Mouse (Mus musculus) forebrain, embryonic 15.5 days (tissue): ENCODE results near the gene Gm7247. TPM values are rescaled to one million over a fixed set of nuclear protein-coding genes. Genes with fewer than 3 reads are reported as not detected.
"Not testable (repeated sequence)": the region's sequence is repeated elsewhere in the genome, so short reads cannot be mapped to it uniquely, and the experiment has no call there.

Experiments
- ATAC-seq: fragments of 200-750 bp; cut with Nextera tagmentation; replicated peaks from 2 replicates; pipeline ENCODE4 v1.8.0; 2017; ENCODE audit warnings: mild to moderate bottlenecking, moderate TSS enrichment, moderate library complexity
- H3K27ac ChIP-seq: fragments of 300-500 bp; sonication (generic); replicated peaks from 2 replicates; pipeline ENCODE4 v1.5.1; 2015; ENCODE audit warnings: mild to moderate bottlenecking, inconsistent platforms
- H3K27me3 ChIP-seq: fragments of 300-500 bp; sonication (generic); 2 replicates; pipeline ENCODE4 v1.6.1; 2015; ENCODE audit warnings: inconsistent platforms
- H3K36me3 ChIP-seq: fragments of 300-500 bp; sonication (generic); 2 replicates; pipeline ENCODE4 v1.6.1; 2015; ENCODE audit warnings: mild to moderate bottlenecking, inconsistent platforms
- H3K4me1 ChIP-seq: fragments of 300-500 bp; sonication (generic); 2 replicates; pipeline ENCODE4 v1.6.1; 2015; ENCODE audit warnings: inconsistent platforms
- H3K4me2 ChIP-seq: fragments of 300-500 bp; sonication (generic); replicated peaks from 2 replicates; pipeline ENCODE4 v1.6.1; 2015; ENCODE audit warnings: mild to moderate bottlenecking, inconsistent platforms
- H3K4me3 ChIP-seq: fragments of 300-500 bp; sonication (generic); 2 replicates; pipeline ENCODE4 v1.5.1; 2015; ENCODE audit warnings: mild to moderate bottlenecking, inconsistent platforms
- H3K9ac ChIP-seq: fragments of 300-500 bp; sonication (generic); replicated peaks from 2 replicates; pipeline ENCODE4 v1.6.1; 2015; ENCODE audit warnings: mild to moderate bottlenecking, inconsistent platforms
- H3K9me3 ChIP-seq: fragments of 300-500 bp; sonication (generic); 2 replicates; pipeline ENCODE4 v1.6.1; 2016; ENCODE audit warnings: inconsistent platforms
- WGBS: fragments of 180-500 bp; shearing (Covaris S2); methylation state at CpG from one replicate; pipeline ENCODE4 v1.1.7; 2015; ENCODE audit warnings: mixed read lengths; 5-methylcytosine and 5-hydroxymethylcytosine counted together
- polyA plus RNA-seq: library from polyadenylated mRNA; unstranded; fragments of >200 nt; fragmentation: Nextera tagmentation; extraction: Ambion mirVana; gene quantifications from 2 replicates; pipeline ENCODE4 v1.2.1, GENCODE M21; 2015

The Gm7247 gene
- polyA plus RNA-seq, 1 experiment from 2014 or later, result not detected

- no peak for ATAC-seq
- WGBS, result 94% methylated on average over 16 of the region's 16 CpGs
- no peaks in the 10 kb centered on the region for H3K36me3 ChIP-seq
Observed at GRCm38 (mm10) chr14:51434546-51434945, 73.0 kb downstream of the Gm7247 start.

DNA sequence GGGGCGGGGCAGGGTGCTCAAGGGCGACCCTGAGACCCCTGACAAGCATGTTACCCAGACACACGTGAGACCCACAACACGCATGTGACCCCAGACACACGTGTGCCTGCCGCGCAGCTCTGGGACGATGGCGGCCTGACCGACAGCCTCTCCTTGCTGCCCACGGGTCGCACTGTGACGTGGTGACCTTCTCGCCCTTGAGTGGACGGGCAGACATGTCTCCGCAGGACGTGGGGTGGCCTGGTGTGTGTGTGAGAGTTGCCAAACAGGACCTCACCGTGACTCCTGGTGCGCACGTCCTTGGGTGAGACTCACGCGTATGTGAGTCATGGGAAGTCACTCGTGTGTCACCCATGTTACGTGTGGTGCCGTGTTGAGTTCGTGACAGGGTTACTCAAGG lies 73.5 kb downstream of the Gm7247 start:
- H3K27ac ChIP-seq, result no peak overlapping the region
- H3K9ac ChIP-seq, result no peak overlapping the region
- no peaks in the 10 kb centered on the region for H3K27me3 ChIP-seq
- no peak overlapping the region for H3K4me3 ChIP-seq
- no peak overlapping the region for H3K4me2 ChIP-seq
- no peaks in the 10 kb centered on the region for H3K36me3 ChIP-seq
- ATAC-seq, result no peak
- no peaks in the 10 kb centered on the region for H3K4me1 ChIP-seq
- H3K9me3 ChIP-seq, result peaks cover 7% of the 10 kb centered on the region; the same call in 1 of the 2 replicates
- 97% methylated on average over 26 of the region's 26 CpGs for WGBS

More at GRCm38 (mm10) chr14:51434546-51434945, 73.0 kb downstream of the Gm7247 start:
- no peak overlapping the region for H3K27ac ChIP-seq
- no peak overlapping the region for H3K4me3 ChIP-seq
- H3K4me1 ChIP-seq, result no peaks in the 10 kb centered on the region
- H3K9ac ChIP-seq, result no peak overlapping the region
- H3K4me2 ChIP-seq, result no peak overlapping the region
- H3K9me3 ChIP-seq, result peaks cover 7% of the 10 kb centered on the region; the same call in 1 of the 2 replicates
- H3K27me3 ChIP-seq, result no peaks in the 10 kb centered on the region

- no peaks in the 10 kb centered on the region for H3K27me3 ChIP-seq
- H3K4me3 ChIP-seq, result no peak overlapping the region
- no peak overlapping the region for H3K27ac ChIP-seq
- H3K9me3 ChIP-seq, result peaks cover 7% of the 10 kb centered on the region; the same call in 1 of the 2 replicates
- no peak for ATAC-seq
- 78% methylated on average over 4 of the region's 4 CpGs for WGBS
- no peak overlapping the region for H3K9ac ChIP-seq
- no peaks in the 10 kb centered on the region for H3K4me1 ChIP-seq
- H3K36me3 ChIP-seq, result no peaks in the 10 kb centered on the region
- H3K4me2 ChIP-seq, result no peak overlapping the region
Observed at GRCm38 (mm10) chr14:51438955-51439354, 77.4 kb downstream of the Gm7247 start.

GRCm38 (mm10) chr14:51451557-51451956 lies 90.0 kb downstream of the Gm7247 start, which contains the start of gene Vmn2r89:
Gene Vmn2r89 (plus strand): TSS chr14:51451857.
- not testable (repeated sequence) for H3K27me3 ChIP-seq, H3K4me2 ChIP-seq, H3K4me1 ChIP-seq, H3K4me3 ChIP-seq, H3K9ac ChIP-seq, ATAC-seq, H3K36me3 ChIP-seq, H3K9me3 ChIP-seq, H3K27ac ChIP-seq
- WGBS, result 80% methylated on average over 2 of the region's 2 CpGs

- WGBS, result 86% methylated on average over 10 of the region's 10 CpGs
Observed at GRCm38 (mm10) chr14:51480278-51480677, 118.7 kb downstream of the Gm7247 start.

GRCm38 (mm10) chr14:51481332-51482015 lies 119.9 kb downstream of the Gm7247 start:
- H3K9me3 ChIP-seq, H3K4me3 ChIP-seq, H3K4me1 ChIP-seq, H3K27ac ChIP-seq, H3K9ac ChIP-seq, H3K27me3 ChIP-seq, H3K36me3 ChIP-seq, ATAC-seq, H3K4me2 ChIP-seq: not testable (repeated sequence)
- 90% methylated on average over 12 of the region's 12 CpGs for WGBS

More at GRCm38 (mm10) chr14:51480278-51480677, 118.7 kb downstream of the Gm7247 start:
- H3K4me2 ChIP-seq, H3K4me1 ChIP-seq, H3K9ac ChIP-seq, H3K27ac ChIP-seq, H3K27me3 ChIP-seq, ATAC-seq, H3K9me3 ChIP-seq, H3K36me3 ChIP-seq, H3K4me3 ChIP-seq: not testable (repeated sequence)

- H3K4me2 ChIP-seq, result no peak overlapping the region
- ATAC-seq, result no peak
- H3K27ac ChIP-seq, result no peak overlapping the region
- H3K27me3 ChIP-seq, result no peaks in the 10 kb centered on the region
- 84% methylated on average over 5 of the region's 5 CpGs for WGBS
- no peak overlapping the region for H3K9ac ChIP-seq
- H3K9me3 ChIP-seq, result no peaks in the 10 kb centered on the region
- no peaks in the 10 kb centered on the region for H3K4me1 ChIP-seq
- no peak overlapping the region for H3K4me3 ChIP-seq
- H3K36me3 ChIP-seq, result no peaks in the 10 kb centered on the region
Observed at GRCm38 (mm10) chr14:51482051-51482715, 120.6 kb downstream of the Gm7247 start.

DNA sequence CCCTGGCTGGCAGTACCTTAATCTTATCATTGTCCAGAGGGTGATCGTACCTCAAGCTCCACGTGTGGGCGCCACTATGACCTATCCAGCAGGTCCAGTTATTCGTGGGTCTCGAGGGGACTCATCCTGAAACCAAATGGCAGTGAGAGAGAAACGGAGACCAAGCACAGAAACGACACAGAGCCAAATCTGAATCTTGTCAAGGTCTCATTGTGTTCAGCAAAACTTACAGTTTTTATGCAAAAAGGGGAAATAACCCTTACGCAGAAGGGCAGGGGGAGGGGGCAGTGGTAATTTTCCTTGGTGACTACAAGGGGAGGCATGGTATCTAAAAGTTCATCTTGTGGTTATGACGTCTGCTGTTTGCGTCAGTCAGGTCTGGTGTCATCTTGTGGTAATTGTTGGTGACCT lies 121.4 kb downstream of the Gm7247 start:
- not testable (repeated sequence) for H3K9ac ChIP-seq, H3K4me3 ChIP-seq, ATAC-seq, H3K36me3 ChIP-seq, H3K9me3 ChIP-seq, H3K27ac ChIP-seq, H3K27me3 ChIP-seq, H3K4me2 ChIP-seq, H3K4me1 ChIP-seq
- 88% methylated on average over 10 of the region's 10 CpGs for WGBS

GRCm38 (mm10) chr14:51483671-51484070 lies 122.1 kb downstream of the Gm7247 start:
- H3K4me1 ChIP-seq, result no peaks in the 10 kb centered on the region
- no peaks in the 10 kb centered on the region for H3K36me3 ChIP-seq
- H3K9me3 ChIP-seq, result no peaks in the 10 kb centered on the region
- no peak overlapping the region for H3K4me3 ChIP-seq
- no peaks in the 10 kb centered on the region for H3K27me3 ChIP-seq
- no peak for ATAC-seq
- WGBS, result 88% methylated on average over 1 of the region's 1 CpGs
- no peak overlapping the region for H3K4me2 ChIP-seq
- H3K27ac ChIP-seq, result no peak overlapping the region
- no peak overlapping the region for H3K9ac ChIP-seq

DNA sequence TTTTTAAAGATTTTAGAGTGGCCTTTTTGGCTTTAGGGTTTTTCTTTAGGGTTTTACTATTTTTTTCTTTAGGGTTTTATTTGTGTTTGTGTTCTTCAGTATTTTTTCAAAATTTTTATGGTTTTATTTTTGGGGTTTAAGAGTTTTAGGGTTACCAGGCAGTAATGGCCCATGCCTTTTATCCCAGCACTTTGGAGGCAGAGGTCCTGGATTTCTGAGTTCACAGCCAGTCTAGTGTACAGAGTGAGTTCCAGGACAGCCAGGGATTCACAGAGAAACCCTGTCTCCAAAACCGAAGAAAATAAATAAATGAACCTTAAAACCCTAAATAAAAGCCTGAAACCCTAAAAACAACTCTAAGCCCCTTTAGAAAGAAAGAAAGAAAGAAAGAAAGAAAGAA lies 124.6 kb downstream of the Gm7247 start:
- H3K9ac ChIP-seq, result no peak overlapping the region
- no peak for ATAC-seq
- no peak overlapping the region for H3K27ac ChIP-seq
- no peaks in the 10 kb centered on the region for H3K9me3 ChIP-seq
- no peaks in the 10 kb centered on the region for H3K4me1 ChIP-seq
- H3K4me2 ChIP-seq, result no peak overlapping the region
- no peaks in the 10 kb centered on the region for H3K27me3 ChIP-seq
- no peaks in the 10 kb centered on the region for H3K36me3 ChIP-seq
- no peak overlapping the region for H3K4me3 ChIP-seq
- WGBS, result 69% methylated on average over 1 of the region's 1 CpGs

GRCm38 (mm10) chr14:51495781-51496180 lies 134.2 kb downstream of the Gm7247 start:
- H3K4me1 ChIP-seq, result no peaks in the 10 kb centered on the region
- no peaks in the 10 kb centered on the region for H3K27me3 ChIP-seq
- WGBS, result 87% methylated on average over 2 of the region's 2 CpGs
- no peak overlapping the region for H3K9ac ChIP-seq
- H3K36me3 ChIP-seq, result no peaks in the 10 kb centered on the region
- no peak overlapping the region for H3K4me3 ChIP-seq
- H3K4me2 ChIP-seq, result no peak overlapping the region
- H3K27ac ChIP-seq, result no peak overlapping the region
- no peak for ATAC-seq
- no peaks in the 10 kb centered on the region for H3K9me3 ChIP-seq

DNA sequence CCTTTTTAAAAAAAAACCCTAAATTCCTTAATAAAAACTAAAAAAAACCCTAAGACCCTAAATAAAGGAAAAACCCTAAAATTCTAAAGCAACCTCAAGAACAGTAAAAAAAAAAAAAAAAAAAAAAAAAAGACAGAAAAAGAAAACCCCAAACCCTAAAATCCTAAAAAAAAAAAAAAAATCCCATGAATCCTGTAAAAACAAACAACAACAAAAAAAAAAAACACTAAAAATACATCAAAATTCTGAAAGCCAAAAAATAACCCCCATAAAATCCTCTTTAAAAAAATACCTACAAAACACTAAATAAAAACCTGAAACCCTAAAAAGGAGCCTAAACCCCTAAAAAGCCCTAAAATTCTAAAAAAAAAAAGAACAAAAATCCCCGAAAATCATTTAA lies 135.4 kb downstream of the Gm7247 start:
- Histone ChIP-seq H3K4me3 (no peak overlapping the region), H3K4me2 (no peak overlapping the region), H3K9me3 (no peaks in the 10 kb centered on the region), H3K27me3 (no peaks in the 10 kb centered on the region), H3K9ac (no peak overlapping the region), H3K27ac (no peak overlapping the region), H3K4me1 (no peaks in the 10 kb centered on the region), H3K36me3 (no peaks in the 10 kb centered on the region)
- no peak for ATAC-seq
- 86% methylated on average over 1 of the region's 1 CpGs for WGBS
